Comparison of ENCODE assay signal across 8 mouse cellular contexts in the genomic region with DNA sequence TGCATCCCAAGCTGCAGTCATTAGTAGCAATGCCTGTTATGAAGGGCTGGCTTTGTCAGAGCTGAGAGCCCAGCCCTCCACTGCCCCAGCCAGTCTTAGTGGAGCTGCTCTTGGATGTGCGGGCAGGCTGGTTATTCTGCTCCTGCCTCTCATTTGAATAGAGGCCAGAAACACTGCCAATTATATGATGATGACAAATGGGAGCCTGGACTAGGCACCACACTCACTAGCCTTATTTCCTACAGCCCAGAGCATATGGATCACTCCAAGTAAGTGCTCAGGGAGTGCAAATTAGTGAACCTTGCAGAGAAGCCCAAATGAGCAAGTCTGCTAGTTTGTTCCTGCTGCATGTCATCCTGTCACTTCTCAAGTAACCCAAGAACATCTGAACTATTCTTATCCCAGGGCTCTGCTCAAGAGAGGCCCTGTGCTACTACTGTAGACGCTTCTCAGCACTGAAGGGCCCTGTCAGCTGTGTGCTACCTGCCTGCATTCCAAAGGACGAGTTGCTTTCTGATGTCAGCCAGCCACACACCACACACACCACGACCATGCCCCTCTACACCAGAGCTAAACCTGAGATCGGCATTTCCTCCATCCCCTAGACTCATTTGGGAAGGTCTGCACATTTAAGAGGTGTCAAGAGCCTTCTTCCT.
DNase-seq lines count a peak whose midpoint lies in the region; ATAC-seq and TF ChIP-seq lines count a peak whose summit lies in the region.

No protein-coding gene starts in this region.

- H3K36me3 ChIP-seq in intestine, embryonic 16.5 days (ENCODE audit: control insufficient read depth, insufficient read depth, low read length), result no peaks in the 10 kb centered on the region
- no peaks in the 10 kb centered on the region for H3K36me3 ChIP-seq in intestine, postnatal 0 days (ENCODE audit: control insufficient read depth, insufficient read depth)
- no peaks in the 10 kb centered on the region for H3K36me3 ChIP-seq in forebrain, embryonic 11.5 days (ENCODE audit: control insufficient read depth, insufficient read depth, low read length)
- H3K36me3 ChIP-seq in limb, embryonic 10.5 days, result no peaks in the 10 kb centered on the region

- H3K9me3 ChIP-seq in intestine, embryonic 16.5 days (ENCODE audit: control insufficient read depth, low read length), result no peaks in the 10 kb centered on the region
- no peaks in the 10 kb centered on the region for H3K9me3 ChIP-seq in intestine, postnatal 0 days (ENCODE audit: control insufficient read depth)
- no peaks in the 10 kb centered on the region for H3K9me3 ChIP-seq in forebrain, embryonic 11.5 days (ENCODE audit: control insufficient read depth, low read length)
- no peaks in the 10 kb centered on the region for H3K9me3 ChIP-seq in limb, embryonic 10.5 days (replicated peaks)

- DNase-seq in cerebellum, adult 11-12 months, result peak; percentile 84
- DNase-seq in forebrain, embryonic 11.5 days (ENCODE audit: low spot score), result peak; percentile 55
- DNase-seq in limb, embryonic 10.5 days (ENCODE audit: low spot score), result no peak
- no peak for DNase-seq in natural killer cell, adult 2 months (ENCODE audit: low spot score in 2 of 2)
- DNase-seq in gastrocnemius, adult 18-20 months (ENCODE audit: low spot score), result no peak
- DNase-seq in gastrocnemius, adult 8-10 months (ENCODE audit: low spot score in 2 of 2), result no peak

- WGBS in intestine, embryonic 16.5 days, result 45% methylated on average over 5 of the region's 5 CpGs
- WGBS in intestine, postnatal 0 days, result 49% methylated on average over 5 of the region's 5 CpGs
- 54% methylated on average over 5 of the region's 5 CpGs for WGBS in forebrain, embryonic 11.5 days
- 50% methylated on average over 5 of the region's 5 CpGs for WGBS in limb, embryonic 10.5 days

- no peaks in the 10 kb centered on the region for H3K27me3 ChIP-seq in intestine, embryonic 16.5 days (replicated peaks; ENCODE audit: control insufficient read depth, insufficient read depth, low read length)
- no peaks in the 10 kb centered on the region for H3K27me3 ChIP-seq in intestine, postnatal 0 days (replicated peaks; ENCODE audit: control insufficient read depth, insufficient read depth, low read length)
- H3K27me3 ChIP-seq in forebrain, embryonic 11.5 days (ENCODE audit: control insufficient read depth, insufficient read depth, low read length), result no peaks in the 10 kb centered on the region
- no peaks in the 10 kb centered on the region for H3K27me3 ChIP-seq in limb, embryonic 10.5 days (ENCODE audit: low read depth, poor library complexity, severe bottlenecking)

- no peak for TF ChIP-seq CTCF in intestine, postnatal 0 days (IDR thresholded peaks at IDR 0.05; ENCODE audit: low read depth)

- H3K4me1 ChIP-seq in intestine, embryonic 16.5 days (ENCODE audit: control insufficient read depth, insufficient read depth, low read length), result no peaks in the 10 kb centered on the region
- H3K4me1 ChIP-seq in intestine, postnatal 0 days (replicated peaks; ENCODE audit: control insufficient read depth, insufficient read depth, low read length), result no peaks in the 10 kb centered on the region
- 0 out of 2 replicates have a peak, but pooled peaks cover 3% of the 10 kb centered on the region for H3K4me1 ChIP-seq in forebrain, embryonic 11.5 days (replicated peaks; ENCODE audit: control insufficient read depth, insufficient read depth, low read length)
- H3K4me1 ChIP-seq in limb, embryonic 10.5 days, result peaks cover 11% of the 10 kb centered on the region

- H3K4me2 ChIP-seq in intestine, embryonic 16.5 days (ENCODE audit: low read depth, low read length), result no peak overlapping the region
- H3K4me2 ChIP-seq in intestine, postnatal 0 days (replicated peaks; ENCODE audit: low read depth), result no peak overlapping the region
- H3K4me2 ChIP-seq in forebrain, embryonic 11.5 days (ENCODE audit: low read depth, low read length, severe bottlenecking), result no peak overlapping the region

- no peak overlapping the region for H3K4me3 ChIP-seq in intestine, embryonic 16.5 days (ENCODE audit: low read length)
- H3K4me3 ChIP-seq in intestine, postnatal 0 days (ENCODE audit: low read depth, low read length), result no peak overlapping the region
- H3K4me3 ChIP-seq in forebrain, embryonic 11.5 days (ENCODE audit: low read depth, low read length), result no peak overlapping the region
- no peak overlapping the region for H3K4me3 ChIP-seq in limb, embryonic 10.5 days

- ATAC-seq in intestine, embryonic 16.5 days, result peak; percentile 38; the same call in 1 of the 2 replicates
- ATAC-seq in intestine, postnatal 0 days, result no peak
- ATAC-seq in forebrain, embryonic 11.5 days (replicated peaks; ENCODE audit: low FRiP score), result peak; percentile 74

- no peak overlapping the region for H3K9ac ChIP-seq in intestine, embryonic 16.5 days (ENCODE audit: low read depth, low read length)
- no peak overlapping the region for H3K9ac ChIP-seq in intestine, postnatal 0 days (ENCODE audit: low read depth, low read length)
- H3K9ac ChIP-seq in forebrain, embryonic 11.5 days (ENCODE audit: low read length), result no peak overlapping the region

- H3K27ac ChIP-seq in intestine, embryonic 16.5 days (ENCODE audit: low read length), result no peak overlapping the region
- H3K27ac ChIP-seq in intestine, postnatal 0 days (ENCODE audit: low read depth, low read length), result no peak overlapping the region
- H3K27ac ChIP-seq in forebrain, embryonic 11.5 days (ENCODE audit: low read depth, low read length), result no peak overlapping the region
- H3K27ac ChIP-seq in limb, embryonic 10.5 days, result peak overlapping the region; percentile 3; the same call in 1 of the 2 replicates

Comparison
In these comparisons a context has a peak if more than half of its experiments do, and no peak if none do; other contexts are left out.
1. DNase-seq: peak in cerebellum, adult 11-12 months (single experiment) and forebrain, embryonic 11.5 days (single experiment); none in limb, embryonic 10.5 days (single experiment), natural killer cell, adult 2 months (0 of 2), gastrocnemius, adult 18-20 months (single experiment) and gastrocnemius, adult 8-10 months (0 of 2).